Mouse (Mus musculus) olfactory bulb, adult 2 months (tissue): Measurements from ENCODE around the gene Qsox1.

Experiments
- CTCF ChIP-seq: fragments of 200-500 bp; IDR thresholded peaks from 2 replicates; pipeline ENCODE4 v1.5.1; 2012; ENCODE audit warnings: low read depth, mild to moderate bottlenecking, low read length, moderate library complexity; ENCODE audit not compliant: insufficient read depth
- POLR2A ChIP-seq: fragments of 200-500 bp; IDR thresholded peaks from 2 replicates; pipeline ENCODE4 v1.6.1; 2012; ENCODE audit warnings: mild to moderate bottlenecking, low read depth, low read length, moderate library complexity; ENCODE audit not compliant: insufficient read depth

- no peak for TF ChIP-seq CTCF
- TF ChIP-seq POLR2A = no peak
These were observed 8.0 kb upstream of the Qsox1 start for GRCm38 (mm10) chr1:155820646-155821045.
